Mouse (Mus musculus) embryonic facial prominence, embryonic 10.5 days (tissue): Measurements from ENCODE around the gene Ctsll3. TPM values are rescaled to one million over a fixed set of nuclear protein-coding genes. Genes with fewer than 3 reads are reported as not detected.
A peak's percentile ranks its signal among the peaks of the same experiment; 100 is the strongest.

Source experiments
- DNase-seq: peaks from one replicate; pipeline ENCODE4 v3.0.0-alpha.2; 2017; ENCODE audit warnings: low spot score
- H3K27ac ChIP-seq: fragments of 300-500 bp; sonication (generic); replicated peaks from 2 replicates; pipeline ENCODE4 v1.5.1; 2016; ENCODE audit warnings: mild to moderate bottlenecking
- H3K27me3 ChIP-seq: fragments of 300-500 bp; sonication (generic); replicated peaks from 2 replicates; pipeline ENCODE4 v1.6.1; 2016; ENCODE audit warnings: low read depth, mild to moderate bottlenecking; ENCODE audit not compliant: poor library complexity, severe bottlenecking
- H3K36me3 ChIP-seq: fragments of 300-500 bp; sonication (generic); replicated peaks from 2 replicates; pipeline ENCODE4 v1.6.1; 2016; ENCODE audit warnings: mild to moderate bottlenecking, moderate library complexity
- H3K4me1 ChIP-seq: fragments of 300-500 bp; sonication (generic); 2 replicates; pipeline ENCODE4 v1.6.1; 2016
- H3K4me3 ChIP-seq: fragments of 300-500 bp; sonication (generic); 2 replicates; pipeline ENCODE4 v1.5.1; 2016; ENCODE audit warnings: mild to moderate bottlenecking, moderate library complexity
- H3K9me3 ChIP-seq: fragments of 300-500 bp; sonication (generic); 2 replicates; pipeline ENCODE4 v1.6.1; 2016; ENCODE audit warnings: mild to moderate bottlenecking
- WGBS: fragments of 180-500 bp; shearing (Covaris S2); methylation state at CpG from one replicate; pipeline ENCODE4 v1.1.7; 2016; 5-methylcytosine and 5-hydroxymethylcytosine counted together
- polyA plus RNA-seq: library from polyadenylated mRNA; unstranded; fragments of >200 nt; fragmentation: Nextera tagmentation; extraction: Ambion mirVana; gene quantifications from 2 replicates; pipeline ENCODE4 v1.2.1, GENCODE M21; 2016

The Ctsll3 gene
- polyA plus RNA-seq: not detected in 2 replicates

DNA sequence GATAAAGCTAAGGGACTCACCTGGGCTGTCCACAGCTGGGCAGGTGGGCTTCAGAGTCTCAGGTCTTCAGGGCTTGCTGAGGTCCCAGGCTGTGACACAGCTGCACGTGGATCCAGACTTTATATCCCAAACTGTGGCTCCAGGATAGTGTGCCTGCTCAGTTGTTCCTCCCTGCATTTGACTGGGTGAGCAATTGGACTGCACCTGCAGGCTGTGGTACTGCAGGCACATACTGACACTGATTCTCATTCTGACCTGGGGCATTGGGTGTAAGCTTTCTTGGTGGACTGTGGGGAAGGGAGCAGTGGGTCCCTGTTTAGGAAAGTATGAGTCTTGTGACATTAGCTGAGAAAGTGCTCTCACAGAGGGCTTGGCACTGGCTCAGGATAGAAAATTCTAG, at the start of gene Ctsll3:
TSS of gene Ctsll3 (minus strand) at position 101 of the 400 bp plus-strand sequence.
- no peaks in the 10 kb centered on the region for H3K27me3 ChIP-seq
- no peaks in the 10 kb centered on the region for H3K9me3 ChIP-seq
- no peaks in the 10 kb centered on the region for H3K4me1 ChIP-seq
- H3K4me3 ChIP-seq: no peak within 1 kb of the TSS
- 81% methylated on average over 1 of the region's 1 CpGs for WGBS
- DNase-seq: no peak
- no peak within 1 kb of the TSS for H3K27ac ChIP-seq
- H3K36me3 ChIP-seq: no peaks in the 10 kb centered on the region

GRCm38 (mm10) chr13:60848241-60849120, 45.8 kb upstream of the Ctsll3 start:
- Histone ChIP-seq H3K4me3 (no peak overlapping the region), H3K27ac (no peak overlapping the region), H3K9me3 (no peaks in the 10 kb centered on the region), H3K36me3 (no peaks in the 10 kb centered on the region), H3K4me1 (no peaks in the 10 kb centered on the region), H3K27me3 (no peaks in the 10 kb centered on the region)
- no peak for DNase-seq
- WGBS: 87% methylated on average over 4 of the region's 4 CpGs

GRCm38 (mm10) chr13:60843153-60843552, 40.5 kb upstream of the Ctsll3 start:
- Histone ChIP-seq H3K4me3 (no peak overlapping the region), H3K36me3 (no peaks in the 10 kb centered on the region), H3K9me3 (no peaks in the 10 kb centered on the region), H3K4me1 (no peaks in the 10 kb centered on the region), H3K27me3 (no peaks in the 10 kb centered on the region), H3K27ac (no peak overlapping the region)
- 85% methylated on average over 8 of the region's 8 CpGs for WGBS
- DNase-seq: no peak

- H3K36me3 ChIP-seq: no peaks in the 10 kb centered on the region
- no peak for DNase-seq
- no peaks in the 10 kb centered on the region for H3K27me3 ChIP-seq
- no peaks in the 10 kb centered on the region for H3K4me1 ChIP-seq
- no peak overlapping the region for H3K4me3 ChIP-seq
- 85% methylated on average over 6 of the region's 6 CpGs for WGBS
- no peaks in the 10 kb centered on the region for H3K9me3 ChIP-seq
- H3K27ac ChIP-seq: no peak overlapping the region
Measured at GRCm38 (mm10) chr13:60842703-60843102, 40.1 kb upstream of the Ctsll3 start.

GRCm38 (mm10) chr13:60839353-60839902, 36.8 kb upstream of the Ctsll3 start:
- Histone ChIP-seq H3K9me3 (no peaks in the 10 kb centered on the region), H3K4me1 (no peaks in the 10 kb centered on the region), H3K36me3 (no peaks in the 10 kb centered on the region), H3K27ac (no peak overlapping the region), H3K4me3 (no peak overlapping the region), H3K27me3 (no peaks in the 10 kb centered on the region)
- DNase-seq: no peak
- 81% methylated on average over 2 of the region's 2 CpGs for WGBS

GRCm38 (mm10) chr13:60826052-60826451, 23.4 kb upstream of the Ctsll3 start:
- Histone ChIP-seq H3K27ac (no peak overlapping the region), H3K4me3 (no peak overlapping the region), H3K4me1 (no peaks in the 10 kb centered on the region), H3K36me3 (no peaks in the 10 kb centered on the region), H3K27me3 (no peaks in the 10 kb centered on the region), H3K9me3 (no peaks in the 10 kb centered on the region)
- no peak for DNase-seq
- 67% methylated on average over 3 of the region's 3 CpGs for WGBS

- no peak for DNase-seq
- Histone ChIP-seq H3K4me1 (no peaks in the 10 kb centered on the region), H3K36me3 (no peaks in the 10 kb centered on the region), H3K9me3 (no peaks in the 10 kb centered on the region), H3K27ac (no peak overlapping the region), H3K27me3 (no peaks in the 10 kb centered on the region), H3K4me3 (no peak overlapping the region)
- WGBS: 83% methylated on average over 3 of the region's 3 CpGs
Measured at GRCm38 (mm10) chr13:60820486-60821175, 18.0 kb upstream of the Ctsll3 start.

DNA sequence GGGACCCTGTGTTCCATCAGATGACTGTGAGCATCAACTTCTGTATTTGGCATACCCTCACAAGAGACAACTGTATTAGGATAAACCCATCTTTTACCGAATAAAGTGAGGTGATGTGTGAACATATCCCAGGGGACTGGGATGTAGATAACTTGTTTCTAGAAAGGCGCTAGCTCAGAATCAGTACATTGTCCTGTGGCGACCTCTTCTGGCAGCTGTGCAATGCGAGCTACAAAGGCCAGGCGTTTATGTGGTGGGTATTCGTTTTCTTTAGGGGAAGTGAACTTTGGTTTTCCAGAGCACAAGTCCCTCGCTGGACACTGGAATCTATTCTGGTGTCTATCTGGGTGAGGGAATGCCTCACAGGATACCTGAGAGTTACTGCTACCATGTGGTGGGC, 16.8 kb upstream of the Ctsll3 start:
- WGBS: 16% methylated on average over 7 of the region's 7 CpGs

DNA sequence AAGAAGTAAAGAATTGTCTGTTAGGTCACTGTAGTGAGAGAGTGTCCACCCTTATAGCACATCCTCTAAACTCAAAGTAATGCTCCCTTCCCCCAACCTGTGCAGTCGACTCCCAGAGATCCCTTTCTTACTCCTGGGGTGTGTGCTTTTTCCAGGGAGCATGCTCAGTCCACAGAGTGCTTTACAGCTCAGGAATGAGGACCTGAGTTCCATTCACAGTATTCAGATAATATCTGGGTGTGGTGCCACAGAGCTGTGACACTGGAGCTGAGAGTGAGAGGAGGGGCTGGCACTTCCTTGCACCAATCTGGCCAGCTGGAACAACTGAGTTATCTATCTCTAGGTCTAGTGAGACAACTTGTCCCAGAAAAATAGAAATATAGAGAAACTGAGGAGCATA, 11.1 kb upstream of the Ctsll3 start:
- H3K4me1 ChIP-seq: no peaks in the 10 kb centered on the region
- no peak overlapping the region for H3K4me3 ChIP-seq
- 67% methylated on average over 1 of the region's 1 CpGs for WGBS
- no peak for DNase-seq
- H3K9me3 ChIP-seq: no peaks in the 10 kb centered on the region
- no peaks in the 10 kb centered on the region for H3K36me3 ChIP-seq
- H3K27ac ChIP-seq: no peak overlapping the region
- H3K27me3 ChIP-seq: no peaks in the 10 kb centered on the region

More for the DNA sequence above, 16.8 kb upstream of the Ctsll3 start:
- DNase-seq: peak; percentile 53
- Histone ChIP-seq H3K4me1 (no peaks in the 10 kb centered on the region), H3K4me3 (no peak overlapping the region), H3K36me3 (no peaks in the 10 kb centered on the region), H3K27me3 (no peaks in the 10 kb centered on the region), H3K9me3 (no peaks in the 10 kb centered on the region), H3K27ac (no peak overlapping the region)

GRCm38 (mm10) chr13:60812768-60813167, 10.1 kb upstream of the Ctsll3 start:
- H3K4me1 ChIP-seq: no peaks in the 10 kb centered on the region
- no peaks in the 10 kb centered on the region for H3K27me3 ChIP-seq
- no peak for DNase-seq
- H3K4me3 ChIP-seq: no peak overlapping the region
- no peaks in the 10 kb centered on the region for H3K9me3 ChIP-seq
- WGBS: 88% methylated on average over 6 of the region's 6 CpGs
- H3K27ac ChIP-seq: no peak overlapping the region
- no peaks in the 10 kb centered on the region for H3K36me3 ChIP-seq

DNA sequence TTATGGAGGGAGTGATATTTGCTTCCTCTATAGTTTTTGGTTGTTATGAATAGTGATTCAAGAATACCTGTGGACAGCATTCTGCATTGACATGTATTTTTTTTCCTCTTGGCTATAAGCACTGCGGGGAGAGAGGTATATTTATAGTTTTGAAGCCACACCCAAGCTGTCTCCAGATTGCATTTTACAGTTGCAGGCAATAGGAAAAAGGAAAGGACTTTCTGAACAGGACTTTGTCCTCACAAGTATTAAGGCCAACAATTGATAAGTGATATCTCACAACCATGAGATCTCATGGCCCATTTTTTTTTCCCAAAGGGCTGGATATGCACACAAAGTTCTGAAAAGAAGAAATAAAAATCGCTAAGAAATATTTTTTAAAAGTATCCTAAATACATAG, 7.0 kb upstream of the Ctsll3 start:
- H3K27me3 ChIP-seq: no peaks in the 10 kb centered on the region
- no peaks in the 10 kb centered on the region for H3K36me3 ChIP-seq
- WGBS: 78% methylated on average over 2 of the region's 2 CpGs
- H3K27ac ChIP-seq: no peak overlapping the region
- no peaks in the 10 kb centered on the region for H3K4me1 ChIP-seq
- DNase-seq: no peak
- H3K9me3 ChIP-seq: no peaks in the 10 kb centered on the region
- H3K4me3 ChIP-seq: no peak overlapping the region

DNA sequence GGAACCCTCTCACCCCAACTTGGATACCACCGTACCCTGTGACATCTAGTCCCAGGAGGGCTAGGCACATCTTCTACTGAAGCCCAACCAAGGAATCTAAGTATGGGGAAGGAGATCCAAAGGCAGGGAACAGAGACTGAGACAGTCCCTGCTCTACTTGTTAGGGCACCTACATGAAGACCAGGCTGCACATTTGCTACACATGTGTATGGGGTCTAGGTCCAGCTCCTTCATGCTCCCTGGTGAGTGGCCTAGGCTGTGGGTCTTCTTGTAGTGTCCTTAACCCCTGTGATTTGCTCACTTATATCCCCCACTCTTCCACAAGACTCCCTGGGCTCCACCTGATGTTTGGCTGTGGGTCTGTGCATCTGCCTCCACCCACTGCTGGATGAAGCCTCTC, 13.2 kb downstream of the Ctsll3 start:
- Histone ChIP-seq H3K4me3 (no peak overlapping the region), H3K9me3 (no peaks in the 10 kb centered on the region), H3K36me3 (no peaks in the 10 kb centered on the region), H3K27me3 (no peaks in the 10 kb centered on the region), H3K27ac (no peak overlapping the region), H3K4me1 (no peaks in the 10 kb centered on the region)
- DNase-seq: no peak
- 72% methylated on average over 1 of the region's 1 CpGs for WGBS

- Histone ChIP-seq H3K27ac (no peak within 1 kb of the TSS), H3K36me3 (no peaks in the 10 kb centered on the region), H3K4me1 (no peaks in the 10 kb centered on the region), H3K27me3 (no peaks in the 10 kb centered on the region), H3K9me3 (no peaks in the 10 kb centered on the region), H3K4me3 (no peak within 1 kb of the TSS)
- DNase-seq: no peak
Measured at GRCm38 (mm10) chr13:60786264-60786663, 16.4 kb downstream of the Ctsll3 start, which contains the start of gene BC051665. TSS of gene BC051665 (minus strand) at chr13:60786364.
